Mouse (Mus musculus) megakaryocyte, embryonic 14.5 days (primary cell): ENCODE data around the gene Cfap299. TPM values are rescaled to one million over a fixed set of nuclear protein-coding genes. Genes with fewer than 3 reads are reported as not detected.

Experiments used
- H3K27me3 ChIP-seq: replicated peaks from 2 replicates; pipeline ENCODE3; 2012; ENCODE audit warnings: inconsistent platforms
- H3K36me3 ChIP-seq: replicated peaks from 2 replicates; pipeline ENCODE3; 2012; ENCODE audit warnings: low read length, inconsistent platforms, mixed read lengths
- H3K4me1 ChIP-seq: 2 replicates; pipeline ENCODE4 v1.6.1; 2012; ENCODE audit warnings: inconsistent platforms
- H3K4me3 ChIP-seq: replicated peaks from 2 replicates; pipeline ENCODE3; 2012; ENCODE audit warnings: moderate library complexity, mild to moderate bottlenecking, inconsistent platforms
- H3K9me3 ChIP-seq: 2 replicates; pipeline ENCODE4 v1.6.1; 2012; ENCODE audit warnings: inconsistent platforms
- FLI1 ChIP-seq: IDR thresholded peaks from 2 replicates; pipeline ENCODE4 v1.6.1; 2012; ENCODE audit warnings: low read length, inconsistent platforms, mixed read lengths
- GATA1 ChIP-seq: IDR thresholded peaks from 3 replicates; pipeline ENCODE4 v1.6.1; 2012; ENCODE audit warnings: mixed read lengths, low read length, inconsistent platforms, borderline replicate concordance
- polyA plus RNA-seq: library from polyadenylated mRNA; stranded (reverse); fragments of >175 nt; gene quantifications from 2 replicates; pipeline ENCODE4 v1.2.3, GENCODE M21; 2012; ENCODE audit warnings: low replicate concordance; ENCODE audit not compliant: insufficient read depth

Cfap299 gene
- polyA plus RNA-seq, 1 experiment: not detected

- Histone ChIP-seq H3K4me3 (no peak overlapping the region), H3K36me3 (no peaks in the 10 kb centered on the region), H3K4me1 (no peaks in the 10 kb centered on the region), H3K27me3 (no peaks in the 10 kb centered on the region), H3K9me3 (peaks cover 4% of the 10 kb centered on the region)
- TF ChIP-seq GATA1 (no peak), FLI1 (no peak)
Observed at GRCm38 (mm10) chr5:98715392-98715791, 386.3 kb downstream of the Cfap299 start.

GRCm38 (mm10) chr5:98732157-98733009, 403.3 kb downstream of the Cfap299 start:
- TF ChIP-seq GATA1: no peak
- no peak for TF ChIP-seq FLI1
- no peaks in the 10 kb centered on the region for H3K36me3 ChIP-seq
- H3K4me1 ChIP-seq: no peaks in the 10 kb centered on the region
- H3K4me3 ChIP-seq: no peak overlapping the region
- H3K27me3 ChIP-seq: no peaks in the 10 kb centered on the region
- H3K9me3 ChIP-seq: 0 out of 2 replicates have a peak, but pooled peaks cover 3% of the 10 kb centered on the region

GRCm38 (mm10) chr5:98733010-98733399, 403.9 kb downstream of the Cfap299 start:
- no peak for TF ChIP-seq GATA1
- no peak for TF ChIP-seq FLI1
- Histone ChIP-seq H3K27me3 (no peaks in the 10 kb centered on the region), H3K4me1 (no peaks in the 10 kb centered on the region), H3K9me3 (0 out of 2 replicates have a peak, but pooled peaks cover 3% of the 10 kb centered on the region), H3K36me3 (no peaks in the 10 kb centered on the region), H3K4me3 (no peak overlapping the region)

DNA sequence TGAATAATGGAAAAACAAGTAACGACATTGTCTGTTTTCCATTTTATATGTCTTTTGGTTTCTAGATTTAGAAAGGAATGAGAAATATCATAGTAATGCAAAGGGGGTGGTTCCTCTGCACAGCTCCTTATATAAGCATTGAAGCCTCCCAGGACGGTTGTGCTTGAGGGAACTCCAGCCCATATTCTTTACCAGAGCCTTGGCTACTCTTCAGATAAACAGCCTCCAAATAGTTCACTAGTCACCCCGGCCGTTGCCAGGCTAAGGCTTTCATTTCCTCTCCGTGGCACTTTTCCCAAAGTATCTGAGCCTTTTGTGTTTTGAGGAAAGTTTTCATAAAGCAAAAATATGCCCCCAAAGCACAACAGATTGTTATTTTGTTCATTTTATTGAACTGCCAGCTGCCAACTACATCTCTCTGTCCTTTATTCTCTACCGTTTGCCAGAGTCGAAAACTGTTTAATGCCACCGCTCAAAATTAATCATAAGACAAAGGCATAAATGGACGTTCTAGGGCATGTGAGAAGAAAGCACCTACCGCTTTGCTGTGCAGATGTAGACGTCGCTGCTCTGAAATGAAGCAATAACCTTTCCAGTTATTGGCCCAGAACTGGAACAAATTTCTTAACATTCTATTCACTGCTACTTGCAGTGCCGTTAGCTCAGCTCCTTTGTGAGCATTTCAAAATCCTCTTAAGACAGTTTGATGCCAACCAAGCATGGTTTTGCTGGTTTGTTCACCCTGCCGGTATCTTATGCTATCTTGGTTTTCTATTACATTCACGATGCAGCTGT, 433.0 kb downstream of the Cfap299 start:
- Histone ChIP-seq H3K9me3 (peaks cover 11% of the 10 kb centered on the region), H3K27me3 (no peaks in the 10 kb centered on the region), H3K36me3 (no peaks in the 10 kb centered on the region), H3K4me1 (no peaks in the 10 kb centered on the region), H3K4me3 (no peak overlapping the region)
- TF ChIP-seq GATA1 (no peak), FLI1 (no peak)

- Histone ChIP-seq H3K36me3 (no peaks in the 10 kb centered on the region), H3K9me3 (peaks cover 19% of the 10 kb centered on the region)
- TF ChIP-seq FLI1 (no peak), GATA1 (no peak)
Observed at GRCm38 (mm10) chr5:98778588-98778987, 449.5 kb downstream of the Cfap299 start.

GRCm38 (mm10) chr5:98782066-98782465, 453.0 kb downstream of the Cfap299 start:
- no peak overlapping the region for H3K4me3 ChIP-seq
- H3K36me3 ChIP-seq: no peaks in the 10 kb centered on the region
- no peaks in the 10 kb centered on the region for H3K27me3 ChIP-seq
- peaks cover 22% of the 10 kb centered on the region for H3K9me3 ChIP-seq
- H3K4me1 ChIP-seq: no peaks in the 10 kb centered on the region
- TF ChIP-seq GATA1 (no peak), FLI1 (no peak)

More at GRCm38 (mm10) chr5:98778588-98778987, 449.5 kb downstream of the Cfap299 start:
- Histone ChIP-seq H3K27me3 (no peaks in the 10 kb centered on the region), H3K4me3 (no peak overlapping the region), H3K4me1 (no peaks in the 10 kb centered on the region)

- no peak overlapping the region for H3K4me3 ChIP-seq
- no peak for TF ChIP-seq FLI1
- no peak for TF ChIP-seq GATA1
- no peaks in the 10 kb centered on the region for H3K36me3 ChIP-seq
- H3K9me3 ChIP-seq: peaks cover 19% of the 10 kb centered on the region
- no peaks in the 10 kb centered on the region for H3K4me1 ChIP-seq
- H3K27me3 ChIP-seq: no peaks in the 10 kb centered on the region
Observed at GRCm38 (mm10) chr5:98787735-98788134, 458.6 kb downstream of the Cfap299 start.

- Histone ChIP-seq H3K36me3 (no peaks in the 10 kb centered on the region), H3K4me3 (no peak overlapping the region), H3K4me1 (no peaks in the 10 kb centered on the region), H3K9me3 (peaks cover 21% of the 10 kb centered on the region), H3K27me3 (no peaks in the 10 kb centered on the region)
- no peak for TF ChIP-seq FLI1
- TF ChIP-seq GATA1: no peak
Observed at GRCm38 (mm10) chr5:98788568-98788967, 459.5 kb downstream of the Cfap299 start.

DNA sequence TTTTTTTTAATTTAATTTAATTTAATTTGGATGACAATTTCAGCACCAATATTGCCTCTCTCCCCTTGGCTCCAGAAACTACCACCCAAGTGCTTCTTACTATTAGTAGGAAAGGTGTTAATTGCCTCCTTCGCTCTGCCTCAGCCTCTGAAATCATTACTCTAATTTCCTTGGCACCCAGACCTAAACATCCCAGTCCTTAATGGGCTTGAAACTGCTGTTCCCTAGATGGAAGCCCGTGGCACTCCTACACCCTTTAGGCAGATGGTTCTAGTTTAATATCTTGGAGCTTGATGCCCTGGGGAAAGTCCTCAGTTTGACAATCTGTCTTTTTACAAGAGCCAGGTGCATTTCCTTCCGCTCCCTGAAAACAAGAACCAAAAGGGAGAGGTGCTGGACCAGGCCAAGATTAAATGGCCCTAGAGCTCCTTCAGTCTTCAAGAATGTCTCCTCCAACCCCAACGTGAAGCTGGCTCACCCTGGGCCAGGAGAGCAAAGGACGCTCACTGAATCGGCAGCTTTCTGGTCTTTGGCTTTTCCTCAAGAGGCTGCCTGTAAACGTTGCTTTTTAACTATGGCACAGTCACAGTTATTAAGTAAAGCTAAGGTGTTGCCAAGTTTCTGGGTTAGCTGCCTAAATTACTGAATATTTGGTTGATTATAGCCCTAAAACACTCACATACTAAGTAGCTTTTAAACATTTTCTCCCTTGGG, 461.9 kb downstream of the Cfap299 start:
- no peaks in the 10 kb centered on the region for H3K27me3 ChIP-seq
- no peak overlapping the region for H3K4me3 ChIP-seq
- H3K36me3 ChIP-seq: no peaks in the 10 kb centered on the region
- H3K9me3 ChIP-seq: peaks cover 18% of the 10 kb centered on the region
- no peaks in the 10 kb centered on the region for H3K4me1 ChIP-seq
- TF ChIP-seq FLI1 (no peak), GATA1 (no peak)

DNA sequence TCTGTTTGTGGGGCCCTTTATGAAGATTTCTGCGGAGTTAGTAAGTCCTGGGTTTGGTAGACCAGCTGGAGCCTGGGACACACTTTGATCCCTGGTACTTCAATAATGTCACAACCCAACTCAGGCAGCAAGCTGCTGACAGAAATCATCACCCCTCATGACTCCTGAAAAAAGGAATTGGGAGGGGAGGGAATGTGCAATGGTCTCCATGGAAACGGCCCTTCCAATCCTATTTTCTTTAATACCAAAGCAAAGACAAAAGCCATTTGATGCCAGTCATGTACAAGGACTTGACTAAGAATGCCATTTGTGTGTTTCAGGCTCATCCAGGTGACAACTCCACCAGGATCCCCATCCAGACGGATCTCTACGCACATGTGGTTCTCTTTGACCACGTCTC, 472.4 kb downstream of the Cfap299 start:
- H3K4me3 ChIP-seq: no peak overlapping the region
- H3K4me1 ChIP-seq: no peaks in the 10 kb centered on the region
- H3K36me3 ChIP-seq: no peaks in the 10 kb centered on the region
- no peaks in the 10 kb centered on the region for H3K27me3 ChIP-seq
- H3K9me3 ChIP-seq: peaks cover 24% of the 10 kb centered on the region
- TF ChIP-seq FLI1 (no peak), GATA1 (no peak)
